Mouse (Mus musculus): ENCODE data around the gene Psmb3.

GRCm38 (mm10) chr11:97744718-97745330 lies 41.6 kb downstream of the Psmb3 start:
- TF ChIP-seq CTCF (IDR thresholded peaks at IDR 0.05; ENCODE audit: low read depth, low read length) (no peak), POLR2AphosphoS5 (IDR thresholded peaks at IDR 0.05; ENCODE audit: insufficient replicate concordance, low read depth, low read length) (no peak), TAL1 (conservative IDR thresholded peaks at IDR 0.05; ENCODE audit: low read depth, low read length) (no peak)
